Mouse (Mus musculus) forebrain, embryonic 16.5 days (tissue): ENCODE measurements around the gene Gabrg3. TPM values are rescaled to one million over a fixed set of nuclear protein-coding genes. Genes with fewer than 3 reads are reported as not detected.
A peak's percentile ranks its signal among the peaks of the same experiment; 100 is the strongest.

ENCODE experiments used
- ATAC-seq: fragments of 200-750 bp; cut with Nextera tagmentation; 2 replicates; pipeline ENCODE4 v1.8.0; 2017; ENCODE audit warnings: mild to moderate bottlenecking, moderate library complexity
- H3K27ac ChIP-seq: fragments of 300-500 bp; sonication (generic); 2 replicates; pipeline ENCODE4 v1.5.1; 2014; ENCODE audit warnings: low read length, control low read depth
- H3K27me3 ChIP-seq: fragments of 300-500 bp; sonication (generic); replicated peaks from 2 replicates; pipeline ENCODE4 v1.6.1; 2014; ENCODE audit warnings: low read length; ENCODE audit not compliant: control insufficient read depth, insufficient read depth
- H3K36me3 ChIP-seq: fragments of 300-500 bp; sonication (generic); 2 replicates; pipeline ENCODE4 v1.6.1; 2014; ENCODE audit not compliant: control insufficient read depth, insufficient read depth
- H3K4me1 ChIP-seq: fragments of 300-500 bp; sonication (generic); replicated peaks from 2 replicates; pipeline ENCODE4 v1.6.1; 2014; ENCODE audit warnings: low read length; ENCODE audit not compliant: control insufficient read depth, insufficient read depth
- H3K4me2 ChIP-seq: fragments of 300-500 bp; sonication (generic); 2 replicates; pipeline ENCODE4 v1.6.1; 2014; ENCODE audit warnings: mild to moderate bottlenecking, low read length, control low read depth
- H3K4me3 ChIP-seq: fragments of 300-500 bp; sonication (generic); replicated peaks from 2 replicates; pipeline ENCODE4 v1.5.1; 2014; ENCODE audit warnings: mild to moderate bottlenecking, low read length, control low read depth
- H3K9ac ChIP-seq: fragments of 300-500 bp; sonication (generic); replicated peaks from 2 replicates; pipeline ENCODE4 v1.6.1; 2014; ENCODE audit warnings: low read depth, low read length, control low read depth
- H3K9me3 ChIP-seq: fragments of 300-500 bp; sonication (generic); 2 replicates; pipeline ENCODE4 v1.6.1; 2016; ENCODE audit warnings: low read length; ENCODE audit not compliant: control insufficient read depth
- WGBS: fragments of 180-500 bp; shearing (Covaris S2); extraction: QIAGEN DNeasy Blood & Tissue Kit; methylation state at CpG from one replicate; pipeline ENCODE4 v1.1.7; 2014; 5-methylcytosine and 5-hydroxymethylcytosine counted together
- polyA plus RNA-seq: library from polyadenylated mRNA; unstranded; fragments of >200 nt; fragmentation: Nextera tagmentation; extraction: Ambion mirVana; gene quantifications from 2 replicates; pipeline ENCODE4 v1.2.1, GENCODE M21; 2015

The Gabrg3 gene
- polyA plus RNA-seq, 1 experiment from 2014 or later, result 8.1 TPM

- H3K4me2 ChIP-seq, result no peak overlapping the region
- ATAC-seq, result peak; percentile 75
- no peak overlapping the region for H3K27ac ChIP-seq
- H3K36me3 ChIP-seq, result no peaks in the 10 kb centered on the region
- no peak overlapping the region for H3K9ac ChIP-seq
- no peaks in the 10 kb centered on the region for H3K9me3 ChIP-seq
- H3K27me3 ChIP-seq, result no peaks in the 10 kb centered on the region
- H3K4me1 ChIP-seq, result 0 out of 2 replicates have a peak, but pooled peaks cover 3% of the 10 kb centered on the region
- WGBS, result 41% methylated on average over 1 of the region's 1 CpGs
- no peak overlapping the region for H3K4me3 ChIP-seq
Measured at GRCm38 (mm10) chr7:57050906-57051635, 335.9 kb downstream of the Gabrg3 start.

DNA sequence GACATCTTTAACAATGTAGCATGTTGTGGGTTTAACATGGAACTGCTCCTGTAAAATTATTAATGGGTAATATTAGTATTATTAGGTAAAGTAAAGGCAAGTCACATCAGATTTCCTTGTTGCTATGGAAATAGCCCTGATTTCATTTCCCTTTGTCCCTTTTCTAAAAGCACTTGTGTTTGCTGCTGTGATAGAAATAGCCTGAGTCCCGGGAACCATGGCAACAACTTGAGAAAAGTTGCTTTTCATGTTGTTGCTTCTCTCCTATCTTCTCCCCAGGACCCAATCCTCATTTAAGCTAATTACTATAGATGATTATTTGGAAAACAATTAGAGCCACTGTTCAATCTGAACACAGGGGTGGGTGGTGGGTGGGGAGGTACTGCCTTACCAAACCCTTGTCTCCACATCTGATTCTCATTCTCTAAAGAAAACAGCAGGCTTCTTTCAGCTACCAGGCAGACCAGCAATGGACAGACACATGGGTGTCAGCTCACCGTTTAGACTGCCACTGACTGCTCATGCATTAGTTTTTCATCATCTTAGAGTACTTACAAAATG is 349.0 kb downstream of the Gabrg3 start:
- no peak overlapping the region for H3K9ac ChIP-seq
- no peak overlapping the region for H3K4me2 ChIP-seq
- H3K9me3 ChIP-seq, result no peaks in the 10 kb centered on the region
- H3K27me3 ChIP-seq, result no peaks in the 10 kb centered on the region
- H3K4me3 ChIP-seq, result no peak overlapping the region
- peak; percentile 45; the same call in 1 of the 2 replicates for ATAC-seq
- WGBS, result 8% methylated on average over 2 of the region's 2 CpGs
- no peaks in the 10 kb centered on the region for H3K36me3 ChIP-seq
- no peak overlapping the region for H3K27ac ChIP-seq
- no peaks in the 10 kb centered on the region for H3K4me1 ChIP-seq

DNA sequence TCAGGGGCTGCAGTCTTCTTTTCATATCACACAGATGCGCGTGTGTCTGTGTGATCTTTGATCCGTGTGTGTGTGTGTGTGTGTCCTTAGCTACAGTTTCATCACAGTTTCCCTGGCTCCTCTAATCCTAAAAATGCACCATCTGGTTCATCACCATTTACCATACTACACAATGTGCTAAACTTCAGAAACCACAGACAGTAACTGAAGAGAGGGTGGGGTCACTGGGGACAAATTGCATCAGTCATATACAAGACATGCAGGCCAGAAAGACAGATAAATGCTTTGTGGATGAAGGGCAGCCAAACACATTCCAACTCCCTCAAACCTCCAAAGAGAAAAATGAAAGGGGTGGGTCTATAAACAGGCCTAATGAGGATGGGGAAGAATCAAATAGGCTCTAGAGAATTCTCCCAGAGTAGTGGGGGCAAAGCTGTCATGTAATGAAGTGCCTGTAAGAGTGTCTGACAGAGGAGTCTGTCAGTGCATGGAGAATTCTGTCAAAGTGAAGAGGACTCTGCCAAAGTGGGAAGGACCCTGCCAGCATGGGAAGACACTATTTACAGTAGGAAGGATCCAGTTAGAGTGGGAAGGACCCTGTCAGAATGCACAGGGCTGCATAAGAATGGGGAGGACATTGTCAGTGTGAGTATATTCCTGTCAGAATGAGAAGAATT is 386.3 kb downstream of the Gabrg3 start:
- Histone ChIP-seq H3K9me3 (no peaks in the 10 kb centered on the region), H3K27me3 (no peaks in the 10 kb centered on the region), H3K9ac (no peak overlapping the region), H3K4me1 (no peaks in the 10 kb centered on the region), H3K4me2 (no peak overlapping the region), H3K4me3 (no peak overlapping the region), H3K27ac (no peak overlapping the region), H3K36me3 (no peaks in the 10 kb centered on the region)
- 92% methylated on average over 3 of the region's 3 CpGs for WGBS
- ATAC-seq, result peak; percentile 33; the same call in 1 of the 2 replicates

DNA sequence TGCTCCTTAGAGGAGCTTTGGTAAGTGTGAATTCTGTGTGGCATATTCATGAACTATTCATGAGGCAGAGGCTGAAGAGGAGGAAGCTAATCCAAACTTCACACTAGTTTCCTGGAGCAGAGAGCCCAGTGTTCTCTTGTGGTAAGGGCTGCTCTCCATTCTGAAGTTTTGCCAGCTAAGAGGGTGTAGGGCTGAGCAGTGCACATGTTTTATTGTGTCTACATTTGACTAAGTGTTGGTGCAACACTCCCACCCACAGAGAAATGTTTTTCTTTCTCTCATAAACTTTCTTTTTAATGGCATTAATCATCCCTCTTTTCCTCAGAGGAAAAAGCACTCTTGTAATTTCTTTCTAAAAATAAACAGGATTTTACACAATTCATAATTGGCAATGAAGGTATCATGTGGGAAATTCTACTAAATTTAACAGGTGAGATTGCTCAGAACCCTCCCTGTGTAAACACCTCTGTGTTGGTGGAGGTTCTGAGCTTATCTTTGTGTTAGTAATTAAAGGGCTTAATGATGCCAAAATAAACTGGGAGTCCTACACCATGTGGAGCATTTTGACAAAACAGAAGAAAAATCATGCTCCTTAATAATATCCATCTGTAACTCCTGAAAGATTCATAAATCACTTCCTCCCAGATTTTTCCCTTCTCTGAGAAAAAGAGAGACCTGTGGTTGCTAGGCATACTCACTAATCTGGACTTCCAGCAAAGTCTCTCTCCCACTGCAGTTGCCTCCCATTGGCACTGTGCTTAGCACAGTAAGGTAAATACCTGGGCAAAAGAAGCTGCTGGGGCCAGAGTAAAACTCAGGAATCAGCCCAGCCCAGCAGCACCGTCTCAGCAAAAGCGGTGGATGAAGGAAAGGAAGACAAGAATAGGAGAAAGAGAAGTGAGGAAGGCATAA is 389.0 kb downstream of the Gabrg3 start:
- no peak overlapping the region for H3K4me2 ChIP-seq
- no peak overlapping the region for H3K9ac ChIP-seq
- H3K9me3 ChIP-seq, result no peaks in the 10 kb centered on the region
- no peak for ATAC-seq
- no peak overlapping the region for H3K27ac ChIP-seq
- H3K4me1 ChIP-seq, result no peaks in the 10 kb centered on the region
- no peaks in the 10 kb centered on the region for H3K27me3 ChIP-seq
- no peak overlapping the region for H3K4me3 ChIP-seq
- 92% methylated on average over 2 of the region's 2 CpGs for WGBS
- no peaks in the 10 kb centered on the region for H3K36me3 ChIP-seq

- Histone ChIP-seq H3K27me3 (no peaks in the 10 kb centered on the region), H3K9ac (no peak overlapping the region), H3K9me3 (no peaks in the 10 kb centered on the region), H3K4me1 (no peaks in the 10 kb centered on the region), H3K4me3 (no peak overlapping the region), H3K36me3 (no peaks in the 10 kb centered on the region), H3K27ac (no peak overlapping the region), H3K4me2 (no peak overlapping the region)
- peak; percentile 61; the same call in 1 of the 2 replicates for ATAC-seq
- 100% methylated on average over 1 of the region's 2 CpGs for WGBS
Measured at GRCm38 (mm10) chr7:56946398-56946797, 440.6 kb downstream of the Gabrg3 start.

GRCm38 (mm10) chr7:56941606-56942005 is 445.4 kb downstream of the Gabrg3 start:
- Histone ChIP-seq H3K4me3 (no peak overlapping the region), H3K27me3 (no peaks in the 10 kb centered on the region), H3K9me3 (peaks cover 3% of the 10 kb centered on the region; the same call in 1 of the 2 replicates), H3K4me1 (no peaks in the 10 kb centered on the region), H3K4me2 (no peak overlapping the region), H3K36me3 (no peaks in the 10 kb centered on the region), H3K9ac (no peak overlapping the region), H3K27ac (no peak overlapping the region)
- no peak for ATAC-seq
- WGBS, result 87% methylated on average over 2 of the region's 2 CpGs

GRCm38 (mm10) chr7:56938020-56938419 is 449.0 kb downstream of the Gabrg3 start:
- peaks cover 3% of the 10 kb centered on the region; the same call in 1 of the 2 replicates for H3K9me3 ChIP-seq
- no peaks in the 10 kb centered on the region for H3K27me3 ChIP-seq
- no peak for ATAC-seq
- no peaks in the 10 kb centered on the region for H3K36me3 ChIP-seq
- no peaks in the 10 kb centered on the region for H3K4me1 ChIP-seq
- no peak overlapping the region for H3K9ac ChIP-seq
- H3K4me2 ChIP-seq, result no peak overlapping the region
- no peak overlapping the region for H3K27ac ChIP-seq
- WGBS, result 83% methylated on average over 5 of the region's 5 CpGs
- no peak overlapping the region for H3K4me3 ChIP-seq

- no peak overlapping the region for H3K27ac ChIP-seq
- WGBS, result 38% methylated on average over 1 of the region's 1 CpGs
- no peak for ATAC-seq
- H3K4me3 ChIP-seq, result no peak overlapping the region
- H3K4me1 ChIP-seq, result no peaks in the 10 kb centered on the region
- no peaks in the 10 kb centered on the region for H3K36me3 ChIP-seq
- no peaks in the 10 kb centered on the region for H3K9me3 ChIP-seq
- H3K4me2 ChIP-seq, result no peak overlapping the region
- no peaks in the 10 kb centered on the region for H3K27me3 ChIP-seq
- H3K9ac ChIP-seq, result no peak overlapping the region
Measured at GRCm38 (mm10) chr7:56919499-56919898, 467.5 kb downstream of the Gabrg3 start.

GRCm38 (mm10) chr7:56914862-56915261 is 472.1 kb downstream of the Gabrg3 start:
- H3K27me3 ChIP-seq, result no peaks in the 10 kb centered on the region
- H3K4me3 ChIP-seq, result no peak overlapping the region
- H3K9me3 ChIP-seq, result no peaks in the 10 kb centered on the region
- no peak overlapping the region for H3K4me2 ChIP-seq
- WGBS, result 80% methylated on average over 2 of the region's 2 CpGs
- no peak for ATAC-seq
- no peak overlapping the region for H3K27ac ChIP-seq
- no peaks in the 10 kb centered on the region for H3K4me1 ChIP-seq
- no peaks in the 10 kb centered on the region for H3K36me3 ChIP-seq
- no peak overlapping the region for H3K9ac ChIP-seq
